In the genomic region with DNA sequence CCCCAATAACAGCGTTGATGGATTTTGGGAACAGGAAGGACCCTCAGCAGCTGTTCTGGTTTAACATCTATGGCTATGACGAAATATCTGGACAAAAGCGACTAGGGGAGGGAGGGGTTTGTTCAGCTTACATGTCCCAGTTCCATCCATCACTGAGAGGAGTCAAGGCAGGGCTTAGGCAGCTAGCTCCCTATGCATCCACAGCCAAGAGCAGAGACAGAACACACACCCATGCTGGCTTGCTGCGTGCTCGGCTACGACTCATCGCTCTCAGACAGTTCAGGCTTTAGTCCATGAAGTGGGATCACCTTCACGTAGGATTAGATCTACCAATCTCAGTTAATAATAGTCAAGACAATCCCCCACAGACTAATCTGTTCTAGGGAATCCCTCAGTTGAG, we compare ENCODE assay signal across 23 mouse cellular contexts.
DNase-seq lines count a peak whose midpoint lies in the region; ATAC-seq lines count a peak whose summit lies in the region.
"Had no signal": no experiment of that assay in that cellular context is flagged by ENCODE, and none has a peak within 500 bp of the region (broad histone marks: within the 10 kb centered on the region; RNA-seq: fewer than 3 reads in every experiment).

No protein-coding gene starts in this region.

- peak; percentile 52 for DNase-seq in NIH3T3 (ENCODE audit: low read depth)
- no peak for DNase-seq in embryo, embryonic 11 days
- DNase-seq in urinary bladder, postnatal 25 days (ENCODE audit: low spot score), result no peak
- DNase-seq: adrenal gland, postnatal 10 days; adrenal gland, postnatal 36 days; cerebellum, adult 18-20 months; cerebellum, adult 9-10 months; cerebellum, postnatal 25 days; gastrocnemius, postnatal 10 days; gastrocnemius, postnatal 36 days; heart, adult 2 months; heart, postnatal 14 days; heart, postnatal 4 days had no signal

- no peak overlapping the region for H3K9ac ChIP-seq in stomach, embryonic 15.5 days
- H3K9ac ChIP-seq: embryonic facial prominence, embryonic 13.5 days; heart, embryonic 13.5 days; hindbrain, embryonic 15.5 days had no signal

- peaks cover 100% of the 10 kb centered on the region for H3K4me1 ChIP-seq in megakaryocyte, embryonic 14.5 days
- no peaks in the 10 kb centered on the region for H3K4me1 ChIP-seq in stomach, embryonic 15.5 days

- H3K36me3 ChIP-seq in megakaryocyte, embryonic 14.5 days (replicated peaks; ENCODE audit: low read length), result peaks cover 99% of the 10 kb centered on the region
- H3K36me3 ChIP-seq in stomach, embryonic 15.5 days, result no peaks in the 10 kb centered on the region
- H3K36me3 ChIP-seq: embryonic facial prominence, embryonic 10.5 days; embryonic facial prominence, embryonic 13.5 days; heart, embryonic 10.5 days; heart, embryonic 13.5 days; hindbrain, embryonic 15.5 days had no signal

- no peak for ATAC-seq in megakaryocyte, adult 5-6 weeks (ENCODE audit: poor library complexity, severe bottlenecking)
- ATAC-seq in stomach, embryonic 15.5 days (ENCODE audit: insufficient read depth, low FRiP score, low read depth), result peak; percentile 67
- ATAC-seq: forebrain, embryonic 16.5 days; Patski had no signal

- no peak overlapping the region for H3K4me2 ChIP-seq in stomach, embryonic 15.5 days
- H3K4me2 ChIP-seq: embryonic facial prominence, embryonic 13.5 days; heart, embryonic 13.5 days; hindbrain, embryonic 15.5 days had no signal

- no peaks in the 10 kb centered on the region for H3K9me3 ChIP-seq in megakaryocyte, embryonic 14.5 days
- H3K9me3 ChIP-seq in stomach, embryonic 15.5 days, result no peaks in the 10 kb centered on the region
- H3K9me3 ChIP-seq: embryonic facial prominence, embryonic 10.5 days; embryonic facial prominence, embryonic 13.5 days; heart, embryonic 10.5 days; heart, embryonic 13.5 days; hindbrain, embryonic 15.5 days had no signal

- WGBS in stomach, embryonic 15.5 days, result 66% methylated on average over 8 of the region's 8 CpGs

- H3K27me3 ChIP-seq in megakaryocyte, embryonic 14.5 days (replicated peaks), result no peaks in the 10 kb centered on the region
- no peaks in the 10 kb centered on the region for H3K27me3 ChIP-seq in stomach, embryonic 15.5 days (replicated peaks)
- H3K27me3 ChIP-seq: hindbrain, embryonic 15.5 days; Patski had no signal

- no peak overlapping the region for H3K27ac ChIP-seq in stomach, embryonic 15.5 days
- H3K27ac ChIP-seq: embryonic facial prominence, embryonic 10.5 days; embryonic facial prominence, embryonic 13.5 days; heart, adult 2 months; heart, embryonic 10.5 days; hindbrain, embryonic 15.5 days had no signal

- H3K4me3 ChIP-seq in megakaryocyte, embryonic 14.5 days (replicated peaks), result peak overlapping the region; percentile 66
- no peak overlapping the region for H3K4me3 ChIP-seq in stomach, embryonic 15.5 days (replicated peaks)
- H3K4me3 ChIP-seq: embryonic facial prominence, embryonic 10.5 days; embryonic facial prominence, embryonic 13.5 days; heart, adult 2 months; heart, embryonic 10.5 days; heart, embryonic 13.5 days; hindbrain, embryonic 15.5 days had no signal
